ENCODE assay signal across 10 mouse cellular contexts in the genomic region with DNA sequence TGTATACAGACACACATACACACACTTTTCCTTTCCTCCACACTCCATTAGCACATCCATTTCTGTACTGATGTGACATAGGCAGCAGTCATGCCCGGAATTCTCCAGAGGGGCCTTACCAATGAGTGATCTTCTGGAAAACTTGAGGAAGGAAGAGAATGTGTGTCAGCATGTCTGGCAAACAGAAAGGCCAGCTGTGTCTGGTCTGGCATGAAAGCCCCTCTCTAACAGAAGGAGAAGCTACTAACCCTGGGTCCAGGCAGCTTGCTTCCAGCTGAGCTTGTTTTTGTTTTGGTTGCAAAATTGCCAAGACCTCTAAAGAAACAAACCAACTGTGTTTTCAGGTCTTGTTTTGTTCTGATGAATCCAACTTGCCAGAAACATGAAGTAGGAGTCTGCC.
DNase-seq lines count a peak whose midpoint lies in the region; ATAC-seq and TF ChIP-seq lines count a peak whose summit lies in the region.
"Had no signal": no experiment of that assay in that cellular context is flagged by ENCODE, and none has a peak within 500 bp of the region (broad histone marks: within the 10 kb centered on the region; RNA-seq: fewer than 3 reads in every experiment).

No protein-coding gene starts in this region.

- no peaks in the 10 kb centered on the region for H3K9me3 ChIP-seq in hindbrain, postnatal 0 days (ENCODE audit: low read length)
- no peaks in the 10 kb centered on the region for H3K9me3 ChIP-seq in hindbrain, embryonic 14.5 days (ENCODE audit: control insufficient read depth, low read length)
- H3K9me3 ChIP-seq in lung, postnatal 0 days (ENCODE audit: low read length) = no peaks in the 10 kb centered on the region
- no peaks in the 10 kb centered on the region for H3K9me3 ChIP-seq in liver, embryonic 12.5 days (replicated peaks)

- WGBS in hindbrain, postnatal 0 days = 85% methylated on average over 1 of the region's 1 CpGs
- whole genome bisulfite sequencing in hindbrain, embryonic 14.5 days = 95% methylated on average over 1 of the region's 1 CpGs
- 48% methylated on average over 1 of the region's 1 CpGs for WGBS in lung, postnatal 0 days
- WGBS in liver, embryonic 12.5 days (ENCODE audit: insufficient replicate concordance) = 47% methylated on average over 1 of the region's 1 CpGs

- peak; percentile 1 for DNase-seq in hindbrain, postnatal 0 days (ENCODE audit: low spot score)
- DNase-seq in hindbrain, embryonic 14.5 days (ENCODE audit: low spot score) = no peak
- peak; percentile 0 for DNase-seq in brain, embryonic 14.5 days (ENCODE audit: low read depth)
- DNase-seq in gastrocnemius, postnatal 10 days = peak; percentile 2
- peak; percentile 10 for DNase-seq in lung, postnatal 0 days (ENCODE audit: low spot score)
- DNase-seq in adrenal gland, postnatal 36 days = no peak
- DNase-seq: adrenal gland, adult 2 months; right cerebral cortex, adult 18-20 months; thymus, postnatal 4 days had no signal

- TF ChIP-seq POLR2A in brain, embryonic 14.5 days (IDR thresholded peaks at IDR 0.05; ENCODE audit: borderline replicate concordance, extremely low read depth, insufficient read depth, insufficient read length, poor library complexity, severe bottlenecking) = no peak

- no peak for ATAC-seq in hindbrain, postnatal 0 days
- ATAC-seq in hindbrain, embryonic 14.5 days (ENCODE audit: low FRiP score) = no peak
- no peak for ATAC-seq in lung, postnatal 0 days
- no peak for ATAC-seq in liver, embryonic 12.5 days

- no peaks in the 10 kb centered on the region for H3K27me3 ChIP-seq in hindbrain, postnatal 0 days (ENCODE audit: insufficient read depth, low read length)
- H3K27me3 ChIP-seq in hindbrain, embryonic 14.5 days (ENCODE audit: control insufficient read depth, insufficient read depth, low read length) = no peaks in the 10 kb centered on the region
- H3K27me3 ChIP-seq in lung, postnatal 0 days (replicated peaks; ENCODE audit: insufficient read depth, low read length) = no peaks in the 10 kb centered on the region
- H3K27me3 ChIP-seq in liver, embryonic 12.5 days (replicated peaks) = no peaks in the 10 kb centered on the region

- H3K4me2 ChIP-seq in hindbrain, postnatal 0 days (ENCODE audit: low read depth, low read length) = no peak overlapping the region
- H3K4me2 ChIP-seq in hindbrain, embryonic 14.5 days (replicated peaks) = no peak overlapping the region
- H3K4me2 ChIP-seq in lung, postnatal 0 days (replicated peaks; ENCODE audit: low read depth, low read length) = no peak overlapping the region
- no peak overlapping the region for H3K4me2 ChIP-seq in liver, embryonic 12.5 days

- no peak for TF ChIP-seq EP300 in lung, postnatal 0 days (IDR thresholded peaks at IDR 0.05)

- H3K4me1 ChIP-seq in hindbrain, postnatal 0 days (ENCODE audit: insufficient read depth, low read length) = no peaks in the 10 kb centered on the region
- no peaks in the 10 kb centered on the region for H3K4me1 ChIP-seq in hindbrain, embryonic 14.5 days (replicated peaks; ENCODE audit: control insufficient read depth, insufficient read depth, low read length)
- no peaks in the 10 kb centered on the region for H3K4me1 ChIP-seq in lung, postnatal 0 days (ENCODE audit: insufficient read depth, low read depth, low read length)
- no peaks in the 10 kb centered on the region for H3K4me1 ChIP-seq in liver, embryonic 12.5 days

- no peak for TF ChIP-seq CTCF in hindbrain, postnatal 0 days (IDR thresholded peaks at IDR 0.05; ENCODE audit: low read depth)
- no peak for TF ChIP-seq CTCF in brain, embryonic 14.5 days (IDR thresholded peaks at IDR 0.05; ENCODE audit: borderline replicate concordance, extremely low read depth, insufficient read depth, insufficient read length)
- no peak for TF ChIP-seq CTCF in lung, postnatal 0 days (IDR thresholded peaks at IDR 0.05)

- no peak overlapping the region for H3K9ac ChIP-seq in hindbrain, postnatal 0 days (replicated peaks; ENCODE audit: low read length)
- no peak overlapping the region for H3K9ac ChIP-seq in hindbrain, embryonic 14.5 days
- H3K9ac ChIP-seq in lung, postnatal 0 days (replicated peaks; ENCODE audit: low read depth) = no peak overlapping the region
- no peak overlapping the region for H3K9ac ChIP-seq in liver, embryonic 12.5 days

- no peak overlapping the region for H3K4me3 ChIP-seq in hindbrain, postnatal 0 days (ENCODE audit: low read length)
- H3K4me3 ChIP-seq in hindbrain, embryonic 14.5 days (replicated peaks; ENCODE audit: low read length) = no peak overlapping the region
- H3K4me3 ChIP-seq in lung, postnatal 0 days (ENCODE audit: low read depth, low read length) = no peak overlapping the region
- H3K4me3 ChIP-seq in liver, embryonic 12.5 days = no peak overlapping the region

- H3K36me3 ChIP-seq in hindbrain, postnatal 0 days (ENCODE audit: insufficient read depth, low read length) = no peaks in the 10 kb centered on the region
- no peaks in the 10 kb centered on the region for H3K36me3 ChIP-seq in hindbrain, embryonic 14.5 days (replicated peaks; ENCODE audit: control insufficient read depth, insufficient read depth)
- no peaks in the 10 kb centered on the region for H3K36me3 ChIP-seq in lung, postnatal 0 days (ENCODE audit: insufficient read depth, low read length)
- no peaks in the 10 kb centered on the region for H3K36me3 ChIP-seq in liver, embryonic 12.5 days

- no peak overlapping the region for H3K27ac ChIP-seq in hindbrain, postnatal 0 days
- H3K27ac ChIP-seq in hindbrain, embryonic 14.5 days = no peak overlapping the region
- H3K27ac ChIP-seq in lung, postnatal 0 days (ENCODE audit: low read length) = no peak overlapping the region
- no peak overlapping the region for H3K27ac ChIP-seq in liver, embryonic 12.5 days

Comparison
In these comparisons a context has a peak if more than half of its experiments do, and no peak if none do; other contexts are left out.
1. DNase-seq: peak in hindbrain, postnatal 0 days (single experiment), brain, embryonic 14.5 days (single experiment), gastrocnemius, postnatal 10 days (single experiment) and lung, postnatal 0 days (single experiment); none in hindbrain, embryonic 14.5 days (single experiment) and adrenal gland, postnatal 36 days (0 of 2).